Mouse (Mus musculus): ENCODE measurements around the gene Cela3a.

Gene Cela3a

GRCm38 (mm10) chr4:137409691-137410090, at the start of gene Cela3a:
Gene Cela3a, minus strand, starts transcription at chr4:137409791.
- DNase-seq (ENCODE audit: inconsistent age in 2 of 2, low spot score in 1 of 2): no peak

DNA sequence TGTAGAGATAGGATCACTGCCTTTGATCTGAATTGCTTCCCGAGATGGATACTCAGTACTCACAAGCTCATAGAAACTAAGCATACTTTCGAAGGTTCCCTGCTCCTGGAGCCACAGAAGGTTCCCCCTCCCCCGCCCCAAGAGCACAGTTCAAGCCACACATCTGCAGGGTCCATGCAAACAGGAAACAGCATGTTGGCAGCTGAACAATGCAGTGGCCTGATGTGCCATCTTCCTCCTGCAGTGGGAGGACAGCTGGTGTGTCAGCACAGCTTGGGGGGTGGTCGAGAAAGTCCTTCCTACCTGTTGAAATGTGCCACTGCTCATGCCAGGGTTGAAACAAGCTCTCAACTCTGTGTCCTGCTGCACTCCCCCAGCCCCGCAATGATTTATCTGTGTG, 49.3 kb upstream of the Cela3a start:
- DNase-seq (ENCODE audit: inconsistent age in 2 of 2, low spot score in 1 of 2): no peak

DNA sequence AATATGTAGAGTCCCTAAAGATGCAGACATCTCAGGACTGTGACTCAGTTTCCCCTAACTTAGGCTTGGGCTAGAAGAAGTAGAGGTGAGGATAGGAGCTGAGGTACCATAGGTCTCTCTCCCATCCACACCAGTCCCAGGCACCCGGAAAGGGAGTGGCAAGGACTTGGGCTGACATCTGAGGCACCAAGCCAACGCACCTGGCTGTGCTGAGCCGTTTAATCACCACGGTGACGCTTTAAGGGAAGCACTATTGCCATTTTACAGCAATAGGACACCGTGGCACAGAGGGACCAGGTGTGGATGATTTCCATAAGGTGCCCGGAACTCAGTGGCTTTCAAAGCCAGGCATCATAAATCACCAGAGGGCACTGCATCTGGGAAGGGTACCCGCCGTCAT, 48.7 kb upstream of the Cela3a start:
- DNase-seq (ENCODE audit: inconsistent age in 2 of 2, low spot score in 1 of 2): no peak

DNA sequence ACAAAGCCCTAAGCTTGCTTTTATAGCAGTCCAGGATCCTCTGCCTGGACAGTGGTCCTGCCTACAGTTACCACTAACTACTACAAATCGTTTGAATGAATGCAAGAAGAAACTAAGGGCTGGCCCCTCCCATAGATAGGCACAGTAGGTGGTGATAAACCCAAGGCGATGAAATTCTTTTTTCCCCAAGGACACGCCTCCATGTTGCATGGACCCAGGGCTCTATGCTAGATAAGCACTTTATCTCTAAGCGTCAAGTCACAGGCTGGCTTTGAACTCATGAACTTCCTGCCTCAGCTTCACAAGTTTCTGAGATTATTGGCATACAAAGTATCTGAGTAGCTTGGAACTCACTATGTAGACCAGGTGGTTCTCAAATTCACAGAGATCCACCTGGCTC, 47.7 kb upstream of the Cela3a start:
- no peak for DNase-seq (ENCODE audit: inconsistent age in 2 of 2, low spot score in 1 of 2)

- DNase-seq (ENCODE audit: inconsistent age in 2 of 2, low spot score in 1 of 2): no peak
Measured at GRCm38 (mm10) chr4:137456581-137456980, 47.0 kb upstream of the Cela3a start.

DNA sequence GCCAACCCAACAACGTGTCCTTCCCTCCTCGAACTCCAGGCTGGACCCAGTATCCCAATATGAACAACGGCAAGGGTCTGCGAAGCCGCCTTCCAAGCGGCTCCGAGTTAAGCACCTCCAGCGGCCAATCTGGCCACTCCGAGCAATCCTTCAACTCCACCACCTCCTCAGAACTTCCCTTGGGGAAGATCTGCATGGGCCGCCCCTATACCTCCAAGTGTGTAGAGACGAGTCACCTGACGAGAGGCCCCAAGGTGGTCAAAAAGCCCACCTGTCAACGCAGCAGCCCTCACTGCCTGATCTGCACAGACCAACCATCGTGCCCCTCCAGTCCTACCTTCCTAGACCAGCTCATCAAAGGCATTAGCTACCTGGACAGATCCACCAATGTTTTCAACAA, 45.0 kb upstream of the Cela3a start:
- DNase-seq (ENCODE audit: inconsistent age in 2 of 2, low spot score in 1 of 2): no peak

GRCm38 (mm10) chr4:137453234-137453767, 43.7 kb upstream of the Cela3a start, which contains the start of gene 1700013G24Rik:
Gene 1700013G24Rik, plus strand, starts transcription at chr4:137453284.
- no peak for DNase-seq (ENCODE audit: inconsistent age in 2 of 2, low spot score in 1 of 2)

DNA sequence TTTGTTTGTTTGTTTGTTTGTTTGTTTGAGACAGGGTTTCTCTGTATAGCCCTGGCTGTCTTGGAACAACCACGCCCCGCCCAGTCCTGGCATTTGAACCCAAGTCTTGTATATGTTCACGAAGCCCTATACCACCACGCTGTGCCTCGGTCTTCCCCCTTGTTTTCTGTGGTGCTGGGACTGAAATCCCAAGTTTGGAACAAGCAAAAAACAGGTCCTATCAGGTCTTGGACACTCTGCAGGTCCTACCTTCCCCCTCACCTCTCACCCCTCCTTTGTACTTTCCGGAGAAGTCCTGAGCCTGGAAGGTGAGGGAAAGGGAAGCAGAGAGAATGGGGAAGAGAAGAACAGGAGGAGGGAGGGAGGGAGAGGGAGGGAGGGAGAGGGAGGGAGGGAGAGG, 42.6 kb upstream of the Cela3a start:
- no peak for DNase-seq (ENCODE audit: inconsistent age in 2 of 2, low spot score in 1 of 2)

DNA sequence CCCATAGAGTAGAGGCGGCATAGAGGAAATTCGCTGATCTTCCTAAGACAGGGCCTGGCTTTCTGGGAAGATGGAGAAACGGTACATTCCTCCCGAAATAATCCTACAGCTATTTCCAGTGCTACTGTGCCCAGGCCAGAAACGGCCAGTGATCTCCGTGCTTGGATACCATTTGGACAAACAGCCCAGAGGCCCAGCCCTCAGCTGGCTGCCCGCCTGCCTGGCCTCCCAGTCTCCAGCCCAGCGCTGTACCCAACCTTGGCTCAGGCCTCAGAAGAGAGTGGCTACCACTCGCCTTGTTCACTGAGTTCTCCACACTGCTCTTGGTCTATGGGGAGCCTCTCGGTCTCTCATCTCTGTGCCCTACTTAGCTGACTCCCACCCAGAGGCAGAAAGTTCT, 40.1 kb upstream of the Cela3a start:
- DNase-seq (ENCODE audit: inconsistent age in 2 of 2, low spot score in 1 of 2): no peak

GRCm38 (mm10) chr4:137449132-137449531, 39.5 kb upstream of the Cela3a start:
- no peak for DNase-seq (ENCODE audit: inconsistent age in 2 of 2, low spot score in 1 of 2)

- DNase-seq (ENCODE audit: inconsistent age in 2 of 2, low spot score in 1 of 2): no peak
Measured at GRCm38 (mm10) chr4:137448641-137449040, 39.0 kb upstream of the Cela3a start.

DNA sequence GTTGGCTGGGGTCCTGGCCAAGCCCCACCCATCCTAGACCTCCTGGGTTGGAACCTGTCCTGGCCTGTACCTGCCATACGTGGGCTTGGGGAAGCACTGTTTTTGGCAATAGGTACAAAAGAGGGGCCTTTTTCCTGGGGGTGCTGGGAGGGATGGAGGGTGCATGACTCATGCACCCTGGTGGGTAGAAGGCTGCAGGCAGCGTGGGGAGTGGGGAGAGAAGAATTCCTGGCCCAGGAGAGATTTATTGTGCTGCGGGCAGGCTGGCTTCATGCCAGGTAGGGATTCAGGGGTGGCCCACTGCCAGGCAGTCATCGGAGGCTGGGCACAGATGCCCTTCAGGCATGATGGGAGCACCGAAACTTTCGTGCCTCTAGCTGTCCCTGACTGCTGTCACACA, 38.6 kb upstream of the Cela3a start:
- DNase-seq (ENCODE audit: inconsistent age in 2 of 2, low spot score in 1 of 2): peak; percentile 80 to 90

- no peak for DNase-seq (ENCODE audit: inconsistent age in 2 of 2, low spot score in 1 of 2)
Measured at GRCm38 (mm10) chr4:137447363-137448196, 38.0 kb upstream of the Cela3a start.

- no peak for DNase-seq (ENCODE audit: inconsistent age in 2 of 2, low spot score in 1 of 2)
Measured at GRCm38 (mm10) chr4:137445881-137446280, 36.3 kb upstream of the Cela3a start.

DNA sequence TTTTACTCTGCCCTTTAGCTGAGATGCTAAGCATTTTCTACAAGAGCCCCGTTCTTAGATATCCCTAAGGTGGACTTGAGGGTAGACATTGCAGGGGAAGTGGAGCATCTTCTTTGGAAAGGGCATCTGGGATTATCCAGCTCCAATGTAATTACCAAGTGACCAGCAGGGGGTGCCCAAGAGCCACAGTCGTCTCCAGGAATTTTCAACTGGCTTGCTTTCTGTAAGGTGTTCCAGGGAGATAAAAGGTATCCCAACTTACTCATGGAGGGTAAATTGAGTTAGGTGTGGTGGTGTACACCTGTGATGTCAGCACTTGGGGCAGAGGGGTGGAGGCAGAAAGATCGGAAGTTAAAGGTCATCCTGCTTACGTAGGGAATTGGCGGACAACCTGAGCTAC, 34.0 kb upstream of the Cela3a start:
- DNase-seq (ENCODE audit: inconsistent age in 2 of 2, low spot score in 1 of 2): peak; percentile 73 to 94

GRCm38 (mm10) chr4:137441332-137441731, 31.7 kb upstream of the Cela3a start:
- DNase-seq (ENCODE audit: inconsistent age in 2 of 2, low spot score in 1 of 2): no peak

GRCm38 (mm10) chr4:137438842-137439241, 29.3 kb upstream of the Cela3a start:
- DNase-seq (ENCODE audit: inconsistent age in 2 of 2, low spot score in 1 of 2): no peak

DNA sequence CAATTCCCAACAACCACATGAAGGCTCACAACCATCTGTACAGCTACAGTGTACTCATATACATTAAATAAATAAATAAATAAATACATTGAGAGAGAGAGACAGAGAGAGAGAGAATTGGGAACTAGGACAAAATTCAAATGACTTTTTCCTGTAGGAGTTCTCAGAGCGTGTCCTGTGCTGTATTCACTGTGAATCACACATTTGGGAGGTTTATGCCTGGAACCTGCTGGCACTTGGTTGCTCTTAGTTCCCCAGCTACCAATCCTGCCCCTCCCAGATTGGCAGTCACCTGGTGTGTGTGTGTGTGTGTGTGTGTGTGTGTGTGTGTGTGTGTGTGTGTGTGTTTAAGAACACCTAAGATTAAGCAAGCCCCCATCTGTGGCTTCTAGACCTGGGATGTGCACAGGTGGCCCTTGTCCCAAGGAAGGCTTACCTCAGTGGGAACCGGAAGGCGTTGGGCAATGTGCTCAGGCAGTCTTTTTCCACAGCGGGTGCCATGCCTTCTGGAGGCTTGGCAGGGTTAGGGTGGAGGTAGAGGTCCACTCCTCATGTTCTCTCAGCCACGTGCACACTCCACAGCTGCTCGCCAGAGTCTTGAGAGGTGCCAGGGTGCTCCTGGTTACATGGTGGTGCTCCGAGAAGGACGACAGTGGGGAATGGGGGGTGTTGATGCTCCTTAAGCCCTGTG, 27.5 kb upstream of the Cela3a start:
- DNase-seq (ENCODE audit: inconsistent age in 2 of 2, low spot score in 1 of 2): no peak

- peak in 1 of 2 experiments; percentile 62 for DNase-seq (ENCODE audit: inconsistent age in 2 of 2, low spot score in 1 of 2)
Measured at GRCm38 (mm10) chr4:137432700-137433550, 23.3 kb upstream of the Cela3a start.

DNA sequence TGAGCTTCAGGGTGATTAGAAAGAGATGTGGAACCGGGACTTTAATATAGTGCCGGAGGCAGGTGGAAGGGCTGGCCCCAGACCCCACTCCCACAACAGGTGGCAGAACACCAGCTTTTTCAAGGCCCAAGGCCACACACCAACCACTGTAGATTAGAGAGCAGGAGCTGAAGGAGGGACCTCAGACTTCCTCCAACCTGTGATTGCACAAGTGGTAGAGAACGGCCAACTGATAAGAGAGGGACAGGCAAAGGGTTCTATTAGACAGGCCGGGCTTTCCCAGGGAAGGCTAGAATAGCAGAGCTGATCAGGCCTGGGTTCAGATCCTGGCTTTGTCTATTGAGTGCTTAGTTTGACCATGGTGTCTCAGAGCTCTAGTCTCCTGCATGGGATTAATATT, 20.9 kb upstream of the Cela3a start, which contains the start of gene Cela3b:
Gene Cela3b, minus strand, starts transcription at position 39 of the 400 bp plus-strand sequence.
- DNase-seq (ENCODE audit: inconsistent age in 2 of 2, low spot score in 1 of 2): no peak

All from adrenal gland, adult (tissue).